Mouse (Mus musculus): Measurements from ENCODE around the gene Crk. TPM values are rescaled to one million over a fixed set of nuclear protein-coding genes. Genes with fewer than 3 reads are reported as not detected.

The Crk gene
- polyA plus RNA-seq, 1 experiment from 2014 or later = 106 TPM

GRCm38 (mm10) chr11:75677881-75678746, 945 bp upstream of the Crk start:
- no peaks in the 10 kb centered on the region for H3K36me3 ChIP-seq (ENCODE audit: control insufficient read depth, insufficient read depth, low read length)
- WGBS = 89% methylated on average over 3 of the region's 3 CpGs
- peak overlapping the region; percentile 57 for H3K9ac ChIP-seq (ENCODE audit: low read depth, low read length)
- H3K9me3 ChIP-seq (ENCODE audit: control insufficient read depth, low read length) = no peaks in the 10 kb centered on the region
- peak overlapping the region; percentile 99 for H3K4me3 ChIP-seq (ENCODE audit: low read length)
- ATAC-seq = no peak
- H3K27me3 ChIP-seq (replicated peaks; ENCODE audit: control insufficient read depth, insufficient read depth, low read length) = no peaks in the 10 kb centered on the region
- peak overlapping the region; percentile 92 for H3K27ac ChIP-seq (ENCODE audit: low read depth, low read length)
- peaks cover 17% of the 10 kb centered on the region for H3K4me1 ChIP-seq (ENCODE audit: control insufficient read depth, insufficient read depth, low read depth, low read length)
- H3K4me2 ChIP-seq (ENCODE audit: low read length) = peak overlapping the region; percentile 69

DNA sequence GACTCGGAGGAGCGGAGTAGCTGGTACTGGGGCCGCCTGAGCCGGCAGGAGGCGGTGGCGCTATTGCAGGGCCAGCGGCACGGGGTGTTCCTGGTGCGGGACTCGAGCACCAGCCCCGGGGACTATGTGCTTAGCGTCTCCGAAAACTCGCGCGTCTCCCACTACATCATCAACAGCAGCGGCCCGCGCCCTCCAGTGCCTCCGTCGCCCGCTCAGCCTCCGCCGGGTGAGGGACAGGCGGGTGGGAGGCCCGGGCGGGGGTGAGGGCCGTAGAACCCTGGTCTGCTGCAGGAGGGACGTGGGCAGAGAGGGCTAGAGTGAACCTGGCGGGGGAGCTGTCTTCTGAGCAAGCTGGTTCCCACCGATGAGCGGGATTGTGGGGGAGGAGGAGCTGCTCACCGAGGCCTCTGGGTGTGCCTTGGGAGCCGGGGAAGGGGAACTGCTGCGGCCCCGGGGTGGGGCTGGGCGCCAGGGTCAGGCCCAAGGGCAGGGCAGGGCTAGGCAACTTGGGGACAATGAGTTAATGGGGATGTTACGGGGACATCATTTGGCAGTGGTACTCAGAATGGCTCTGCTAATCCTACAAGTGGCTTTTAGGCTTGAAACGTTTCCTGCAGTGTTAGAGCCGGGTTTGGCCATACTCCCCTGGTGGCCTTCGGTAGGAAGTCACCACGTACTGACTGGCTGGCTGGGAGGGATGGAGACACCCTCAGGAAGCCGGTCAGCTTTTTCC, 546 bp downstream of the Crk start:
- peak overlapping the region; percentile 92 for H3K27ac ChIP-seq (ENCODE audit: low read depth, low read length)
- 0% methylated on average over 33 of the region's 43 CpGs for WGBS
- H3K4me3 ChIP-seq (ENCODE audit: low read length) = peak overlapping the region; percentile 99
- peak overlapping the region; percentile 80 for H3K4me2 ChIP-seq (ENCODE audit: low read length)
- peak; percentile 84 for ATAC-seq
- peaks cover 17% of the 10 kb centered on the region for H3K4me1 ChIP-seq (ENCODE audit: control insufficient read depth, insufficient read depth, low read depth, low read length)
- H3K36me3 ChIP-seq (ENCODE audit: control insufficient read depth, insufficient read depth, low read length) = no peaks in the 10 kb centered on the region
- H3K9ac ChIP-seq (ENCODE audit: low read depth, low read length) = peak overlapping the region; percentile 95
- H3K9me3 ChIP-seq (ENCODE audit: control insufficient read depth, low read length) = no peaks in the 10 kb centered on the region
- no peaks in the 10 kb centered on the region for H3K27me3 ChIP-seq (replicated peaks; ENCODE audit: control insufficient read depth, insufficient read depth, low read length)

DNA sequence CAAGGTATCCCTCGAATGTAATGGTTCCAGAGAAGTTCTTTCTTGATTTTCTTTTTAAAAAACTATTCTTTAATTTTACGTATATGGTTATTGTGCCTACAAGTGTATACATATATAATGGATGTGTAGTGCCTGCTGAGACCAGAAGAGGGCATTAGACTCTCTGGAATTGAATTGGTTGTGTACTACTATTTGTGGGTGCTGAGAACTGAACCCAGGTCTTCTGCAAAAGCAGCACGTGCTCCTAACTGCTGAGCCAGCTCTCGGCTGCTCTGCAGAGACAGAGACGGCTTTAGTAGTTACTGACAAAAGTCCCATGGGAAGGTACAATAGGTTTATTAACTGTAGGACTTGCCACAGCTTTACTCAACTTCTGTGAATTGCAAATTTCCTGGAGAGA, 5.4 kb downstream of the Crk start:
- H3K27me3 ChIP-seq (replicated peaks; ENCODE audit: control insufficient read depth, insufficient read depth, low read length) = no peaks in the 10 kb centered on the region
- 87% methylated on average over 5 of the region's 5 CpGs for WGBS
- H3K9me3 ChIP-seq (ENCODE audit: control insufficient read depth, low read length) = no peaks in the 10 kb centered on the region
- H3K36me3 ChIP-seq (ENCODE audit: control insufficient read depth, insufficient read depth, low read length) = no peaks in the 10 kb centered on the region
- H3K4me1 ChIP-seq (ENCODE audit: control insufficient read depth, insufficient read depth, low read depth, low read length) = peaks cover 15% of the 10 kb centered on the region
- no peak overlapping the region for H3K4me2 ChIP-seq (ENCODE audit: low read length)
- H3K4me3 ChIP-seq (ENCODE audit: low read length) = no peak overlapping the region
- no peak overlapping the region for H3K9ac ChIP-seq (ENCODE audit: low read depth, low read length)
- no peak overlapping the region for H3K27ac ChIP-seq (ENCODE audit: low read depth, low read length)
- ATAC-seq = no peak

GRCm38 (mm10) chr11:75684956-75685355, 5.9 kb downstream of the Crk start:
- Histone ChIP-seq H3K27me3 (replicated peaks; ENCODE audit: control insufficient read depth, insufficient read depth, low read length) (no peaks in the 10 kb centered on the region), H3K4me3 (ENCODE audit: low read length) (no peak overlapping the region), H3K9me3 (ENCODE audit: control insufficient read depth, low read length) (no peaks in the 10 kb centered on the region), H3K4me1 (ENCODE audit: control insufficient read depth, insufficient read depth, low read depth, low read length) (peaks cover 15% of the 10 kb centered on the region), H3K27ac (ENCODE audit: low read depth, low read length) (no peak overlapping the region), H3K9ac (ENCODE audit: low read depth, low read length) (no peak overlapping the region), H3K36me3 (ENCODE audit: control insufficient read depth, insufficient read depth, low read length) (no peaks in the 10 kb centered on the region), H3K4me2 (ENCODE audit: low read length) (no peak overlapping the region)
- 75% methylated on average over 2 of the region's 2 CpGs for WGBS
- no peak for ATAC-seq

- H3K36me3 ChIP-seq (ENCODE audit: control insufficient read depth, insufficient read depth, low read length) = no peaks in the 10 kb centered on the region
- H3K9me3 ChIP-seq (ENCODE audit: control insufficient read depth, low read length) = no peaks in the 10 kb centered on the region
- H3K27me3 ChIP-seq (replicated peaks; ENCODE audit: control insufficient read depth, insufficient read depth, low read length) = no peaks in the 10 kb centered on the region
- WGBS = 76% methylated on average over 2 of the region's 2 CpGs
- no peak overlapping the region for H3K27ac ChIP-seq (ENCODE audit: low read depth, low read length)
- H3K9ac ChIP-seq (ENCODE audit: low read depth, low read length) = no peak overlapping the region
- ATAC-seq = no peak
- H3K4me2 ChIP-seq (ENCODE audit: low read length) = no peak overlapping the region
- H3K4me3 ChIP-seq (ENCODE audit: low read length) = no peak overlapping the region
- H3K4me1 ChIP-seq (ENCODE audit: control insufficient read depth, insufficient read depth, low read depth, low read length) = no peaks in the 10 kb centered on the region; the same call in 1 of the 2 replicates
Measured at GRCm38 (mm10) chr11:75687343-75687993, 8.4 kb downstream of the Crk start.

DNA sequence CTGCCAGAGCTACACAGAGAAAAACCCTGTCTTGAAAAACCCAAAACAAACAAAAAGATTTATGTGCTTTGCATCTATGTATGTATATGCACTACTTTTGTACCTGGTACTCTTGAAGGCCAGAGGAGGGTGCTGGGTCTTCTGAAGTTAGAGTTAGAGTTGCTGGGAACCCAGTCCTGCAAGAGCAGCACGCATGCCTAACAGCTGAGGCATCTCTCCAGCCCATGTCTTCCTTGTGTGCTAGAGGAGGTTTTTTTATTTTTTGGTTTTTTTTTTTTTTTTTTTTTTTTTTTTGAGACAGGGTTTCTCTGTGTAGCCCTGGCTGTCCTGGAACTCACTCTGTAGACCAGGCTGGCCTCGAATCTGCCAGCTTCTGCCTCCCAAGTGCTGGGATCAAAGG, 9.1 kb downstream of the Crk start:
- H3K9me3 ChIP-seq (ENCODE audit: control insufficient read depth, low read length) = no peaks in the 10 kb centered on the region
- 93% methylated on average over 2 of the region's 2 CpGs for WGBS
- no peak overlapping the region for H3K4me3 ChIP-seq (ENCODE audit: low read length)
- no peaks in the 10 kb centered on the region; the same call in 1 of the 2 replicates for H3K4me1 ChIP-seq (ENCODE audit: control insufficient read depth, insufficient read depth, low read depth, low read length)
- H3K4me2 ChIP-seq (ENCODE audit: low read length) = no peak overlapping the region
- H3K36me3 ChIP-seq (ENCODE audit: control insufficient read depth, insufficient read depth, low read length) = no peaks in the 10 kb centered on the region
- ATAC-seq = no peak
- H3K27ac ChIP-seq (ENCODE audit: low read depth, low read length) = no peak overlapping the region
- no peaks in the 10 kb centered on the region for H3K27me3 ChIP-seq (replicated peaks; ENCODE audit: control insufficient read depth, insufficient read depth, low read length)
- H3K9ac ChIP-seq (ENCODE audit: low read depth, low read length) = no peak overlapping the region

GRCm38 (mm10) chr11:75689977-75690376, 10.9 kb downstream of the Crk start:
- Histone ChIP-seq H3K36me3 (ENCODE audit: control insufficient read depth, insufficient read depth, low read length) (peaks cover 7% of the 10 kb centered on the region), H3K4me3 (ENCODE audit: low read length) (no peak overlapping the region), H3K27me3 (replicated peaks; ENCODE audit: control insufficient read depth, insufficient read depth, low read length) (no peaks in the 10 kb centered on the region), H3K9ac (ENCODE audit: low read depth, low read length) (no peak overlapping the region), H3K9me3 (ENCODE audit: control insufficient read depth, low read length) (no peaks in the 10 kb centered on the region), H3K4me1 (ENCODE audit: control insufficient read depth, insufficient read depth, low read depth, low read length) (no peaks in the 10 kb centered on the region; the same call in 1 of the 2 replicates), H3K27ac (ENCODE audit: low read depth, low read length) (no peak overlapping the region), H3K4me2 (ENCODE audit: low read length) (no peak overlapping the region)
- no peak for ATAC-seq
- whole genome bisulfite sequencing = 83% methylated on average over 1 of the region's 1 CpGs

GRCm38 (mm10) chr11:75691047-75691446, 12.0 kb downstream of the Crk start:
- no peak overlapping the region for H3K4me3 ChIP-seq (ENCODE audit: low read length)
- no peaks in the 10 kb centered on the region for H3K27me3 ChIP-seq (replicated peaks; ENCODE audit: control insufficient read depth, insufficient read depth, low read length)
- no peak overlapping the region for H3K4me2 ChIP-seq (ENCODE audit: low read length)
- ATAC-seq = no peak
- H3K4me1 ChIP-seq (ENCODE audit: control insufficient read depth, insufficient read depth, low read depth, low read length) = no peaks in the 10 kb centered on the region; the same call in 1 of the 2 replicates
- no peak overlapping the region for H3K9ac ChIP-seq (ENCODE audit: low read depth, low read length)
- no peaks in the 10 kb centered on the region for H3K9me3 ChIP-seq (ENCODE audit: control insufficient read depth, low read length)
- peaks cover 7% of the 10 kb centered on the region for H3K36me3 ChIP-seq (ENCODE audit: control insufficient read depth, insufficient read depth, low read length)
- H3K27ac ChIP-seq (ENCODE audit: low read depth, low read length) = no peak overlapping the region

GRCm38 (mm10) chr11:75693570-75693969, 14.5 kb downstream of the Crk start:
- no peaks in the 10 kb centered on the region for H3K9me3 ChIP-seq (ENCODE audit: control insufficient read depth, low read length)
- no peak overlapping the region for H3K4me2 ChIP-seq (ENCODE audit: low read length)
- no peaks in the 10 kb centered on the region for H3K4me1 ChIP-seq (ENCODE audit: control insufficient read depth, insufficient read depth, low read depth, low read length)
- H3K4me3 ChIP-seq (ENCODE audit: low read length) = no peak overlapping the region
- ATAC-seq = no peak
- no peak overlapping the region for H3K9ac ChIP-seq (ENCODE audit: low read depth, low read length)
- WGBS = 93% methylated on average over 5 of the region's 5 CpGs
- H3K36me3 ChIP-seq (ENCODE audit: control insufficient read depth, insufficient read depth, low read length) = peaks cover 21% of the 10 kb centered on the region
- H3K27me3 ChIP-seq (replicated peaks; ENCODE audit: control insufficient read depth, insufficient read depth, low read length) = no peaks in the 10 kb centered on the region
- no peak overlapping the region for H3K27ac ChIP-seq (ENCODE audit: low read depth, low read length)
